Mouse (Mus musculus) ES-CJ7 (cell line): ENCODE data around the gene Usp49.
"Not testable (repeated sequence)": the region's sequence is repeated elsewhere in the genome, so short reads cannot be mapped to it uniquely, and the experiment has no call there.

Experiments
- DNase-seq: peaks from one replicate; pipeline ENCODE4 v3.0.0; 2011; ENCODE audit warnings: low read depth, low spot score

The Usp49 gene

GRCm38 (mm10) chr17:47630678-47631065 is at the start of gene Usp49:
Gene Usp49, plus strand, starts transcription at chr17:47630690.
- DNase-seq, result no peak

GRCm38 (mm10) chr17:47580962-47581361 is 49.5 kb upstream of the Usp49 start:
- DNase-seq, result peak; percentile 40

GRCm38 (mm10) chr17:47588517-47588916 is 42.0 kb upstream of the Usp49 start:
- no peak for DNase-seq

- DNase-seq, result no peak
These were observed 39.4 kb upstream of the Usp49 start for GRCm38 (mm10) chr17:47591073-47591472.

- DNase-seq, result peak; percentile 90
These were observed 37.2 kb upstream of the Usp49 start for GRCm38 (mm10) chr17:47593215-47593853.

GRCm38 (mm10) chr17:47593854-47594182 is 36.7 kb upstream of the Usp49 start:
- no peak for DNase-seq

- DNase-seq, result peak; percentile 56
These were observed 36.1 kb upstream of the Usp49 start for GRCm38 (mm10) chr17:47594183-47594968.

GRCm38 (mm10) chr17:47594969-47595247 is 35.6 kb upstream of the Usp49 start:
- DNase-seq, result no peak

GRCm38 (mm10) chr17:47595248-47596161 is 35.0 kb upstream of the Usp49 start:
- peak; percentile 88 for DNase-seq

GRCm38 (mm10) chr17:47596162-47596838 is 34.2 kb upstream of the Usp49 start:
- no peak for DNase-seq

GRCm38 (mm10) chr17:47596839-47597164 is 33.7 kb upstream of the Usp49 start:
- peak; percentile 56 for DNase-seq

- DNase-seq, result no peak
These were observed 33.2 kb upstream of the Usp49 start for GRCm38 (mm10) chr17:47597261-47597660.

- DNase-seq, result peak; percentile 88
These were observed 32.5 kb upstream of the Usp49 start for GRCm38 (mm10) chr17:47597838-47598579.

GRCm38 (mm10) chr17:47598580-47599304 is 31.7 kb upstream of the Usp49 start:
- DNase-seq, result not testable (repeated sequence)

GRCm38 (mm10) chr17:47599511-47600297 is 30.8 kb upstream of the Usp49 start:
- peak; percentile 68 for DNase-seq

GRCm38 (mm10) chr17:47600601-47601388 is 29.7 kb upstream of the Usp49 start:
- DNase-seq, result no peak

GRCm38 (mm10) chr17:47601389-47601755 is 29.1 kb upstream of the Usp49 start:
- no peak for DNase-seq

GRCm38 (mm10) chr17:47602289-47602688 is 28.2 kb upstream of the Usp49 start:
- no peak for DNase-seq

GRCm38 (mm10) chr17:47606220-47606619 is 24.3 kb upstream of the Usp49 start:
- DNase-seq, result peak; percentile 62
